Mouse (Mus musculus) embryonic fibroblast, embryonic 13.5 days (primary cell): Measurements from ENCODE around the gene Wwox.

Experiments
- CTCF ChIP-seq: IDR thresholded peaks from 2 replicates; pipeline ENCODE4 v1.5.1; 2011; ENCODE audit warnings: mild to moderate bottlenecking, control low read depth, low read length, moderate library complexity, borderline replicate concordance; ENCODE audit not compliant: insufficient read depth
- POLR2A ChIP-seq: IDR thresholded peaks from 2 replicates; pipeline ENCODE4 v1.6.1; 2011; ENCODE audit warnings: low read depth, mild to moderate bottlenecking, control low read depth, low read length, moderate library complexity

DNA sequence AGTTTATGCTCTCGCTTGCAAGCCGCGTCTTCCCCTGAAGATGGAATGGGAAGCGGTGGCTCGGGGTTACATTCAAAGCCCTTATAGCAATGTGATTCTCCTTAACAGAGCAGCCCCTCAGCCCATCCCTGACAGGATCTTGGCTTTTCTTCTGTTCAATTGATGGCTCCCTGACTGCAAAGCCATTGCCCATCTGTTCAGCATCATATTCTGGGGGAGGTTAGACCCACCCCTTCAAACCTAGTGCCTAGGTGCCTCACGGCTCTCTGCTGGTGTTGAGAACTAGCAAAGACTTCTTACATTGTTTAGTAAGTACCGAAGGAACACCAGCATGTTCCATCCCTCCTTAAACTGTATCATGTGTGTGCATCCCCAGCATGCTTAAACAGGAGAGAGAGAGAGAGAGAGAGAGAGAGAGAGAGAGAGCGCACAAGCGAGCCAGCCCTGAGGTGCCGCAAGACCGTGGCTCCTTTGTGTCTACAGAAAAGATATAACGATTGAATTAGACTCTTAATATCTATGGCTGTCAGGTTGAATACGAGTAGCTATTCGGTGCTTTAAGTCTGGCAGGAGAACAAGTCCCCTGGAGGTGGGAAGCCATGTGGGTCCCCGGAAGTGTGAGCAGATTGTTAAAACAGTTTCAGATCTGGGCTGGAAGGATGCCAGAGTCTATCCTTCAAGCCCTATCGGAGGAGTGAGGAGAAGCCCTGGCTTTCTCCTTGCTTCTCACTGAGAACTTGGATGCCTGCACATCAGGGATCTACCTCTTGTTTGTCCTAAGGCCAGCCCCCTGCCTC lies 450.3 kb downstream of the Wwox start:
- no peak for TF ChIP-seq POLR2A
- no peak for TF ChIP-seq CTCF
